Mouse (Mus musculus): ENCODE measurements around the gene Chil4.

Gene Chil4

GRCm38 (mm10) chr3:106170522-106171053, 48.7 kb downstream of the Chil4 start:
- no peak for ATAC-seq (ENCODE audit: low TSS enrichment)

GRCm38 (mm10) chr3:106167464-106167863, 51.8 kb downstream of the Chil4 start, which contains the start of gene Chil3:
Gene Chil3 (minus strand): TSS chr3:106167564.
- no peak for ATAC-seq (ENCODE audit: low TSS enrichment)

- ATAC-seq (ENCODE audit: low TSS enrichment), result no peak
Measured at GRCm38 (mm10) chr3:106154413-106154812, 64.9 kb downstream of the Chil4 start.
